Mouse (Mus musculus): ENCODE measurements around the gene Uhrf1bp1l. TPM values are rescaled to one million over a fixed set of nuclear protein-coding genes. Genes with fewer than 3 reads are reported as not detected.
"Not testable (repeated sequence)": the region's sequence is repeated elsewhere in the genome, so short reads cannot be mapped to it uniquely, and the experiment has no call there.

The Uhrf1bp1l gene
- total RNA-seq (2021) (10 to 100 TPM; 71.5 to 80.9 TPM), polyA plus RNA-seq (2012; rRNA removed) (11.9 and 14.6 TPM in 2 replicates)
- long read RNA-seq, full-length matches to known transcripts = 10 of 19 reads
- long read RNA-seq, partial matches to known transcripts = 6 of 19 reads
- long read RNA-seq, other reads (novel, unspliced or antisense) = 3 of 19 reads

DNA sequence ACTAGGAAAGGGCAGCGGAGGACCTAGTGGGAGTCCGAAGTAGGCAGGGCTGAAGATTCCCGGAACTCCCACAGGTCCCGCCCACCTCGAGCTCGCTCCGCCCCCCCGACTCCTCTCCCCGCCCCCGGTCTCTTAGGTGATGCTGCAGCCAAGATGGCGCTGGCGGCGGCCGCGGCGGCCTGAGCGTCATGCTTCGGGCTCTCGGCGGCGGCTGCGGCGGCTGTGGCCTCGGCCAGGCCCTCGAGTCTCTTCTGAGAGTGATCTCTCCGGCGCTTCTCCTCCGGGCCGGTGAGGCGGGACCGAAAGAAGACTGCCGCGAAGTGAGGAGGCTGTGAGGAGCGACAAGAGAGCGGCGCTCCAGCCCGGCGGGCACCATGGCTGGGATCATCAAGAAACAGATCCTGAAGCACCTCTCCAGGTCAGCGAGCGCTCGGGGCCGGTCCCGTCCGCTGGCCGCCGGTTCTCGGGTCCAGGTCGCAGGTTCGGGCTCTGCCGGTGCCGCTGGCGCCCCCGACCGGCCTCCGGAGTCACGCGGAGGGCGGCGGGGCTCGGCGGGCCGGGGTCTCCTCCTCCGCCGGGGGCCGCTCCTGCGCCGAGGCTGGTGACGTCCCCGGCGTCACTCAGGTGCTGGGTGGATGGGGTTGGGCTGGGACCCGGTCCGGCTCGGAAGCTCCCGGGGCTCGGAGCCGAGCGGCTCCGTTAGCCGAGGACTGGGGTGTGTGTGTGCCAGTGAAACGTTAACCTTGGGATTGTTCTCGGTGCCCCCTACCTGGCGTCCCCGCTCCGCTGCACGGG is at the start of gene Uhrf1bp1l:
Uhrf1bp1l (plus strand) TSS at position 121 of the 795 bp plus-strand sequence.
- peak; percentile 95 for DNase-seq

DNA sequence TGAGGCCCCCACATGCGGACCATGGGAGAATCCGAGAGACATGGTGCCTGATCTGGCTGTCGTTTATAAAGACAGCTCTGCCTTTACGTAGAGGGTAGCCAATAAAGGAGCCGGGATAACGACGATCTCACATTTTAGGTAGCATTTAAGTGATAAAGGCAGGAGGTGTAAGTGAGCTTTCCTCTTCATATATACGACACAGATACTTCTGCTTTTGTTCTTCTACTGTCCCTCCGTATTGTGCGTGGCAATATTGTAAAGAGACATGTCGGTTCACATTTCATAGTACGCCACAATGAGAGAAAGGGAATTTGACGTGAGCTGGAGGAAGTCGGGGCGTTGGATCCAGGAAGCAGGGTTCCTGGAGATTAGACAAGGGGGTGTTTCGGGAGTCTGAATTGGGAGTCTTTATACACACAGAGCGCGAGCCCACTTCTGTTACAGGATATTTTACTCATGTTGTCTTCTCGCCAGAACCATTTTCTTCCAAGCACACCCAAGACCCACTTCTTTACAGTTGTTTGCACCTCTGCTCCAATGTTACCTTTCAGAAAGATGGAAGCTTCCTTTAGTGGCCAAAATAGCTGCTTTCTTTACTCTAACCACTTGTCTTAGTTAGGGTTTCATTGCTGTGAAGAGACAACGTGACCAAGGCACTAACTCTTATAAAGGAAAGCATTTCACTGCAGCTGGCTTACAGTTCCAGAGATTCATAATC is 49.4 kb upstream of the Uhrf1bp1l start:
- DNase-seq = no peak

DNA sequence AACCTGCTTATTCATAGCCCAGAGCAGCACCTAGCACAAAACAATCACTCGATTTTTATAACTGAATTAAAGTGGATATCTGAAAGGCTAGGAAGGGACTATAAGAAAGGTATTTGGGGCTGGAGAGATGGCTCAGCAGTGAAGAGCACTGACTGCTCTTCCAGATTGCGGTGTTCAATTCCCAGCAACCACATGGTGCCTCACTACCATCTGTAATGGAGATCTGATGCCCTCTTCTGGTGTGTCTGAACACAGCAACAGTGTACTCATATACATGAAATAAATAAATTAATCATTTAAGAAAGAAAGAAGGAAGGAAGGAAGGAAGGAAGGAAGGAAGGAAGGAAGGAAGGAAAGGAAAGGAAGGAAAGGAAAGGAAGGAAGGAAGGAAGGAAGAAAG is 48.5 kb upstream of the Uhrf1bp1l start:
- DNase-seq = not testable (repeated sequence)

DNA sequence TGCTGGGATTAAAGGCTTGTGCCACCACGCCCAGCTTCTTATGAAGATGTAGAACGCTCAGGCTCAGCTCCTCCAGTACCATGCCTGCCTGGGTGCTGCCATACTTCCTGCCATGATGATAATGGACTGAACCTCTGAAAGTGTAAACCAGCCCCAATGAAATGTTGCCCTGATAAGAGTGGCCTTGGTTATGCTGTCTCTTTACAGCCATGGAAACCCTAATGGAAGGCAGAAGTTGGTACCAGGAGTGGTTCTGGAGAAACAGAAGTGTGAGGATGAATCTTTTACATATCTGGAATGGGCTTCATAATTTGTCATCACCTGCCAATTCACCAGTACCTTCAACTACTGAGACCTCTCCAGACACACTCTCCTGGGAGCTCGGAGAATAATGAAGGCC is 46.8 kb upstream of the Uhrf1bp1l start:
- DNase-seq = no peak

DNA sequence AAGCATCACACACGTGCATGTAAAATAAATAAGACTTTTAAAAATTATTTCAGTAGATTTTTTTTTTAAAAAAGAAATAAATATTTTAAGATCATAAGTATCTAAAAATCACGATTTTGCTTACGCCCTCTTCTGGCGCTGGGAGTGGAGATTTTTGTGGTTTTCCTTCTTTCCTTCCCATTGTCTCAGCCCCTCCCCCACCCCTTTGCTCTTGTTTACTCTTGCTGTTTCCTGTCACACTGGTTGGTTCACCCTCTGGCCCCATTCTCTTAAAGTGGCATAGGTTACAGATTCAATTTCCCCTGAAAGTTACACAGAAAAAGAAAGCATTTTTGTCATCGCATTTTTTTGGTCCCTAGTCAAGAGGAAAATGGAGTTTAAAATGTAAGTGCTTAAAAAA is 41.7 kb upstream of the Uhrf1bp1l start:
- no peak for DNase-seq

DNA sequence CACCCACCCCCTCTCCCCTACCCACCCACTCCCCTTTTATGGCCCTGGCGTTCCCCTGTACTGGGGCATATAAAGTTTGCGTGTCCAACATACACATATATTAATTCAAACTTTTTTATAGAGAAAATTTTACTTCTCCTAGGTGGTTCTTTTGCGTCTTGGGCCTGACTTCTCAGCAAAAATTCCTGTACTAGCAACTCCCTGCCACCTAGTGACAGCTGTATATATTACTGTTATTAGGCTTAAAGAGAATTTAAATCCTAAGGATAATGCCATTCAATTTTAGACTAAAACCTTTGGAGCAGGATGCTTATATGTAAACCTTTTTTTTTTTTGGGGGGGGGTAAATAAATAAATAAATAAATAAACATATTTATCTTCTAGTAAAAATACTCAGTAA is 37.4 kb upstream of the Uhrf1bp1l start:
- DNase-seq = no peak

DNA sequence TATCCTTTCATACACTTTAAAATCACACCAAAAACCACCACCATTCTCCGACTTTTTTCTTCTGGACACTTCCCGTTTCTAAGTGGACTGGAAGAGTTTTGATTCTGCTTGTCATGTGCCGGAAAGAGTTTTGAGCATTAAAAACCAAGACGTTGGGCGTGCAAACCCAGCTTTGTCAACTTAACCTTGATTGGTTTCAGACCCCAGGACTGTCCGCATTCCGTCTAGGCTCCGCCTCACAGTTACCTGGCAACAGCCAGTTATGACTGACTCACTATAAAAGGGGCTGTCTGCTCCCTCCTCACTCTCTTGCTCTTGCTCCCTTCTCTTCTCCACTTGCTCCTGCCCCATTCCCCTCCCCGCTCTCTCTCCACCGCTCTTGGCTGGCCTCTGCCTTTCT is 36.1 kb upstream of the Uhrf1bp1l start:
- DNase-seq = peak; percentile 47

DNA sequence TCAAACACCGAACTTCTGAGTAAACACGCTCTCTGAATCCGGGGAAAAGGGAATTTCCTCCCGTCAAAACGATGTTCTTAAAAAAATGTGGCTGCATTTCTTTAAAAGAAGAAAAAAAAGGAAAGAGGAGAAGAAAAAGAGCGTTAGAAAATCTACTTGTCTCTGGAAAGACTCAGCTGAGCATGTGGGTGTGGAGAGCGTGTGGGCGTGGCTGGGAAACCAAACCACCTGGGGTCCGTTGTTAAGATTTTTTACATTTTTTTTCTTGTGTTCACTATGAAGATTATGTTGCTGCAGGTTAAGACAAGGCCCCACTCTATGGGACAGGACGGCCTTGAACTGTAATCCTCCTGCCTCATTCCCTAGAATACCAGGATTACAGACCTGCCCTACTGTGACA is 29.9 kb upstream of the Uhrf1bp1l start:
- DNase-seq = no peak

DNA sequence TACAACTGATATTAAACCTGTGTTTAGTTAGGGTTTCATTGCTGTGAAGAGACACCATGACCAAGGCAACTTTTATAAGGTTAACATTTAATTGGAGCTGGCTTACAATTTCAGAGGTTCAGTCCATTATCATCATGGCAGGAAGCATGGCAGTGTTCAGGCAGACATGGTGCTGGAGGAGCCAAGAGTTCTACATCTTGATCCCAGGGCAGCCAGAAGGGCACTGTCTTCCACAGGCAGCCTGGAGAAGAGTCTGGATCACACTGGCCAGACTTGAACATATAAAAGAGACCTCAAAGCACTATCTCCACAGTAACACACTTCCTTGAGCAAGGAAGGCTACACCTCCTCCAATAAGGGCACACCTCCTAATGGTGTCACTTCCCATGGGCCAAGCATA is 24.5 kb upstream of the Uhrf1bp1l start:
- DNase-seq = no peak

DNA sequence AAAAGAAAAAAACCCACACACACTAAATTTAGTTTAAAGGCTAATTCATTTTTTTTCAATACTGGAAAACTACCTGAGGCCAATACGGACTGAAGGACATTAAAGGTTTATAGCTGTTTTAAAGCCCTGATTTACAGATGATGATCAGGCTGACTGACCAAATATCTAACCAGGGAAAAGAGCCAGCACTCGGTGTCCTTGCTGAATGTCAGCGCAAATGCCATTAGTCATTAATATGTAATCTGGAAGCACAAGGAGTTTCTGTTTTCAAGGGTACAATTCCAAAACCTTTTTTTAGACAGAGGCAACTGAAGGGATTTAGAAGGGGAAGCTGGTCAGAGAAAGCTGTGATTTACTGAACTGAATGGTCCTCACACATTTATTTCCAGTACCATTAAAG is 24.0 kb upstream of the Uhrf1bp1l start:
- peak; percentile 85 for DNase-seq

DNA sequence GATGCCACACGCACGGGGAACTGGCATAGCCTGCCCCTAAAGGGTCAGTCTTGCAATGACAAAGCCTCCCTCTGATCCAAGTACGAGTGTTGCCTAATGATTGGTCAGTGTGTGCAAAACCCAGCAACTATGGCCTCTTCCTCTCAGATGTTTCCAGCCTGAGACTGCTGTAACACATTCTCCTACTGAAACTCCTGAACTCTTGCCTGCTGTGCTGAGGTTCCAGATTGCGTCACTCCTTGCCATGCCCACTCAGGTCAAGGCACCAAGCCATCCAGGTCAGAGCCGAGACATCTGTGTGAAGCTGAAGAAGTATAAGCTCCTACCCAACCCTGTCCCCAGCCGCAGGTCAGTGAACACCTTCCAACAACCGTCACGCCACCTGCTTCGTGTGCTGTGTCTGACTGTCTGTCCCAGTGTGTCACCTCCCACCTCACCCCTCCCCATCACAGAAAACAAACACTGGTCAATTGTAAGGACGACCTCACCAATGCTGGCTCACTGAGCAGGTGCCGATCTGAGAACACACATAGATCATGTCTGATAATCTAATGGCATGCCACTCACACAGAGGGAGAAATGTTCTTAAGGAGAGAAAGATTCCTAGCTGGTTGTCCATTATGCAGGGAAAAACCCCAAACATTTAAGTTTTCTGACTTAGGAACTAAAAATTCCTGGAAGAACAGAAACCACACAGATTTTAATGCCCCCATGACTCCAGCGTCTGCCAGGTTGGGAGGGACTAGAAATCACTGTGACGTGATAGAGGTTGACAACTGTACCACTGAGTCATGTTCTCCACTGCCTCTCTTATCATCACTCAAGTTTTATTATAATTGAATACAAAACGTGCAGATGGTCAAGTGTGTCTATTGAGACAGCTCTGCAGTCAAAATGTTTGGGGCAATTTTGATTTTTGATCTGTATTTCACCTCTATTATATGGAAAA is 22.3 kb upstream of the Uhrf1bp1l start:
- peak; percentile 62 for DNase-seq

DNA sequence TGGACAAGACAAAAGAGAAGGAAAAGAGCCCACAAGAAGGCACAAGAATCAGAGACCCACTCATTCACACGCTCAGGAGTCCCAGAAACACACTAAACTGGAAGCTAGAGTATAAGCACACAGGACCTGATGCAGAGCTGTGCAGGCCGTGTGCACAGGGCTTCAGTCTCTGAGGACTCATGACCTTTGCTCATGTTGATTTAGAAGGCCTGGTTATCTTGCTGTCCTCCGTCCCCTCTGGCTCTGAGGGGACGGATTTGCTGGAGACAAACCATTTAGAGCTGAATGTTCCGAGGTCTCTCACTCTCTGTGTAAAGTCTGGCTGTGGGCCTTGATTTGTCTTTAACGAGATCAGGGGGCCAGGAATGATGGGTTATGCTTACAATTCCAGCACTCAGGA is 14.4 kb upstream of the Uhrf1bp1l start:
- DNase-seq = no peak

DNA sequence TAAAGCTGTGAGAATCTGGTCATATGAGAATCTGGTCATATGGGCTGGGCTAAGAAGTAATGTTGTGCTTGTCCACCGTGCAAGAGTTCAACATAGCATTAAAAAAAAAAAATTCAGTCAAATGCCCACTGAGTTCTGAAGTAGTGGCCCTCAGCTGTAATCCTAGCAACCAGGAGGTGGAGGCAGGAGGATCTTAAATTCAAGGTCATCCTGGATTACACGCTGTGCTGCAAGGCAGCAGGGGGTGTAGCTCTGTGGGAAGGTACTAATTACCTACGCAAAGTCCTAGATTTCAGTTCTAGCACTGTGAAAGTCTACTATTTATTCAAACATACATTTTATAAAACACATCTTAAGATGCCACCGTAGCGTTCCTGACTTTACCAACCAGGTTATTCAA is 13.4 kb upstream of the Uhrf1bp1l start:
- DNase-seq = no peak

DNA sequence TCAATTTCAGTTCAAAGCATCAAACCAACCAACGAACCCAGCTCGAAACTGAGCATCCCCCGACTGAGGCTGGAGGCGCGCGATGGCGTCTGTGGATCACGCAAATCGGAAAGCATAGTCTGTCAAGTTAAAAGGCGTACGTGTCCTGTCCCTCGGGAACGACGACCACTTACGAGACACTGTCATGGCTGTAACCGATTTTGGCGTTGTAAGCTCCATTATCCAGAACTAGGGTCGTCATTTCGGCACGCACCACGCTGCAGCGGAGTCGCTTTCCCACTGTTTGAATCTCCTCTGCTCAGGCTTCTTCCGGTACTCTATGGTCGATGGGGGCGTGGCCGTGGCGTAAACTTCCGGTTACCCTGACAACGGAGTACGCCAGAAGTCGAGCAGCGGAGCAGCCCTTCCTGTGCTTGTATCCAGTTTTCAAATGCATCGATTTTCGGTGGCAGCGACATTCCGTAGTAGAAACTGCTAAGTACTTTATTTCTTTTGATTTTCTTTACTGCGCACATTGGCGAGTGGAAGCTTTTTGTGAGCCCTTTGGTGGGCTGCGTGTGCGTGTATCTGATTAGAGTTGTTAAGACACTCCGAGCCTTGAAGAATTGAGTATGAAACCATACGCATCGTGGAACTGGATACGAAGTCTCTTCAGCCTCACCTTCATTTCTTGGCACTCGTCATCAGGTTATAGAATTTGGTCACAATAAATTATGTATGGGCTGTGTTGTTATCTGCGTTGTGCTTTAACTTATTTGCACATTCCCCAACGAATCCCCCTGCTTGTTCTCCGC is 12.6 kb upstream of the Uhrf1bp1l start, which contains the start of gene Actr6:
Actr6 (minus strand) TSS at position 295 of the 794 bp plus-strand sequence.
- DNase-seq = peak; percentile 97

DNA sequence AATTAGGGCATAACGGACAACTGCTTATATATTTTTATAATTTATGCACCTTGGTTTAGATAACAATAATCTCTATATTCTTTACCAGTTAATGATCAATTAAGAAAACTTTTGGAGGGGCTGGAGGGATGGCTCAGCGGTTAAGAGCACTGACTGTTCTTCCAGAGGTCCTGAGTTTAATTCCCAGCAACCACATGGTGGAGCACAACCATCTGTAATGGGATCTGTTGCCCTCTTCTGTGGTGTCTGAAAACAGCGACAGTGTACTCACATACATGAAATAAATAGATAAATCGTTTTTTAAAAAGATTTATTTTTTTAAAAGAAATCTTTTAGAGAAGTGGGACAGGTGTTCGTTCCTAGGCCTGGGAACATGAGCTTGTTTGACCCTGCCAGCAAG is 7.7 kb upstream of the Uhrf1bp1l start:
- DNase-seq = no peak

DNA sequence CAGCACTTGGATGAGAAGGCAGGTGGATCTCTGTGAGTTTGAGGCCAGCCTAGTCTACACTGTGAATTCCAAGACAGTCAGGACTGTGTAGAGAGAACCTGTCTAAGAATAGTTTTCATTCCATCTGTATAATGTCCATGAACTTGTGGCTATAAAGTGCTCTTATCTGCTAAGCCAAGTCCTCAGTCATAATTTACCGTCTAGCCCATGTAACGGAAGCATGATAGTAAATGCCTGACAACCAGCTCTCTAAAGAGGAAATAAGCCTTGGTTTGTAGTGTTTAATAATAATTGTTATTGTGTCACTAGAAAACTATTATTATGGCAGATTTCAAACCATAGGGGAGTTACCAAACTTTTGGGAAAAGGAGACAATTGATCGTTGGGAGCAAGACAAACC is 6.9 kb upstream of the Uhrf1bp1l start:
- no peak for DNase-seq

DNA sequence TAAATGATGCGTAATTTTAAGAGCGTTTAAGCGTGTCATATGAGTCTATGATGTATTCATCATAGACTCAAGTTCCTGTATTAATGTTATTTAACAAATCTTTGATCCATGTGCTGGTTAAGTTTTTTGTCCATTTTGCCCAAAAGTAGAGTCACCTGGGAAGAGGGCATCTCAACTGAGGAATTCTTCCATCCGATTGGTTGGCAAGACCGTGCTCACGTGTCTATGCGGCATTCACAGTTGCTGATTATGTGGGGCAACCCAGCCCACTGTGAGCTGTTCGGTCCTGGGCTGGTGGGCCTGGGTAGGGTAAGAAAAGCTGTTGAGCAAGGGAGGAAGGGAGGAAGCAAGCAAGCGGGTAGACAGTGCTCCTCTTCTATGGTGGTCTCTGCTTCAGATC is 6.4 kb upstream of the Uhrf1bp1l start:
- no peak for DNase-seq

DNA sequence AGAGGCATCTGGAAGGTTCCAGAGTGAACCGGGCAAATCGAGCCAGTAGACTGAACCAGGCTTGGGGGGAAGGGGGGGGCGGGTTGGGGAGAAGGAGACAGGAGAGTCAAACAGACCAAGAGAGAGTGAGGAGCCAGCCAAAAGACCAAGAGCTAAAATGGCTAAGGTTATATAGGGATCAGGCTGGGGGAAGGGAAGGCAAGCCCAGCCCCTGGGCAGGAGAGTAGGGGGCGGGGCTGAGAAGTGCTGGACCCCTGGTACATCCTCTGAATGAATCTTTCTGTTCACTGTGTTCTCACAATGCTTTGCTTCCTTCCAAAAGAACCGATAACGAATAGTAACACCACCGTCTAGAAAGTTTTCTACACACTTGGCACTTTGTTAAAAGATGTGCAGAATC is 5.1 kb upstream of the Uhrf1bp1l start:
- DNase-seq = no peak

DNA sequence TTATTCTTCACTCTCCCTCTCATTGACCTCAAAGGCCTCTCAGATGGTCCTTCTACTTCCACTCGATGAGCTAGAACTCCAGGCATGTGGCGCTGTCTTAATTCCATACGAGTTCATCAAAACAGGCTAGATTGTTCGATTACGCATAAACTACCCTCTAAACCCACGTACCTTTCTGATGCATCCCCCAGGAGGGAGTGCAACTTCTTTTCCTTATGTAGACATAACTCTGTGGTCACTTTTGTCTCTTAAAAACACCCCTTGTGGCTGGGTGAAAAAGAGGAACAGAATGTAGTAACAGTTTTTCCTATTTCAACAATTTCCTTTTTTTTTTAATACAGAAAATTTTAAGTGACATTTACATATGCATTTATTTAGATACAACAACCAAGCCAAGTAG is 3.8 kb upstream of the Uhrf1bp1l start:
- DNase-seq = no peak

DNA sequence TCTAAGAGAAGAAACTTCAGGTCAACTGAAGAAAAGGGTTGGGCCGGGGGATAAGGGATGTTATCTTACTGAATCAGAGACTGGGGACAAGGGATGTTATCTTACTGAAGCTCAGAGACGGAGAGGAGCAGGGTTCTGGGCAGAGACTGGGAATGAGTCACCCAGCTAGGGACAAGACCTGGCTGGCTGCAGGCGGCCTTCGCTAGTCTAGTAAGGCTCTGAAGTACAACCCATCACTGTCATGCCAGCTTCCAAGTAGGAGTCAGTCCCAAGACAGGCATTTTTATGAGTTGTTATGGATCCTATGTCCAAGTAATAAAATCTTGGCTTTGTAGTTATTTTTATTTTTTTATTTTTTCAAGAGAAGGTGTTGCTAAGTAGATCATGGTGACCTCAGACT is 1.5 kb upstream of the Uhrf1bp1l start:
- peak; percentile 78 for DNase-seq

DNA sequence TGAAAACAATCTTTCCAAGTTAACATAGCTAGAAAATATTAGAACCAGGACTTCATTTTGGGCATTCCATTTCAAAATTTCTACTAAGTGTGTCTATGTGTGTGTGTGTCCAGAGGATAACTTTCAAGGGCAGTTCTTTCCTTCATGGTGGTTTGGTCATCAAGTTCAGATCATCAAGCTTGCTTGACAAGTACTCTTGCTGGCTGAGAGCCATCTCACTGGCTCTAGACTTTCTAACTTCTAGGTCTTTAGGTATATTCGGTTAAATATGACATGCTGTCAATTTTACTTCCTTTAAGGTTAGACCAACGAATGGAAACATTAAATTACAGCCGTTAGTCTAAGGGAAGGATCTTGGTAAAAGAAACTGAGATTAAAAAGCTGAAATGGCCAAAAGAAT is 450 bp upstream of the Uhrf1bp1l start:
- DNase-seq = no peak

All from adrenal gland, adult 2 months (tissue).